Mouse (Mus musculus): ENCODE measurements around the gene Ank2.

DNA sequence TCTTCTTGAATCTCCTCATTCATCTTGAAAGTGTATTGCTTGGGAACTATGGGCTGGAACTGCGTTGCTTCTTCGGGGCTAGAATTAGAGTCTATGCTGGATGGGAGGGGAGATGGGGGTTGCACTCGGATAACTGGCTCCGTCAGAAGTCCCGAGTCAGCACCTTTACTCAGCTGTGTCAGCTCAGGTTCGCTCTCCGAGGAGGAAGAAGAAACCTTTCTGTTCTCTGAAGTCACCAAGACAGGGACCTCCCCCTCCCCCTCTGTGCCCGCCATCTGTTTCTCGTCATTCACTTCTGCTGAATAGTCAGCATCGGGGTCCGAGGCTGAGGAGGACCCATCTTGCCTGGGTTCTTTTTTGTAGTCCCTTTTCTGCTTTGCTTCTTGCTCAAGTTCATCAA is 555.1 kb downstream of the Ank2 start:
- TF ChIP-seq POLR2A (IDR thresholded peaks at IDR 0.05; ENCODE audit: borderline replicate concordance, extremely low read depth, low read depth, low read length) (no peak), CTCF (IDR thresholded peaks at IDR 0.05; ENCODE audit: insufficient read depth, low read length) (no peak)
